Mouse (Mus musculus): ENCODE measurements around the gene Nipa1. TPM values are rescaled to one million over a fixed set of nuclear protein-coding genes. Genes with fewer than 3 reads are reported as not detected.

The Nipa1 gene
- polyA plus RNA-seq, 1 experiment from 2014 or later: 8.9 TPM

- Histone ChIP-seq H3K27me3 (ENCODE audit: low read depth, poor library complexity, severe bottlenecking) (no peaks in the 10 kb centered on the region), H3K4me3 (no peak overlapping the region), H3K9me3 (replicated peaks) (peaks cover 2% of the 10 kb centered on the region; the same call in 1 of the 2 replicates), H3K27ac (replicated peaks) (no peak overlapping the region), H3K36me3 (peaks cover 52% of the 10 kb centered on the region), H3K4me1 (peaks cover 23% of the 10 kb centered on the region)
- 96% methylated on average over 3 of the region's 3 CpGs for WGBS
- no peak for DNase-seq (ENCODE audit: low spot score)
Measured at GRCm38 (mm10) chr7:55959801-55960200, 60.0 kb downstream of the Nipa1 start.

GRCm38 (mm10) chr7:55957916-55958315, 61.8 kb downstream of the Nipa1 start:
- no peaks in the 10 kb centered on the region for H3K27me3 ChIP-seq (ENCODE audit: low read depth, poor library complexity, severe bottlenecking)
- H3K36me3 ChIP-seq: peaks cover 64% of the 10 kb centered on the region
- H3K27ac ChIP-seq (replicated peaks): no peak overlapping the region
- peaks cover 13% of the 10 kb centered on the region; the same call in 1 of the 2 replicates for H3K9me3 ChIP-seq (replicated peaks)
- 97% methylated on average over 4 of the region's 4 CpGs for WGBS
- no peak for DNase-seq (ENCODE audit: low spot score)
- H3K4me3 ChIP-seq: no peak overlapping the region
- H3K4me1 ChIP-seq: peaks cover 15% of the 10 kb centered on the region

- Histone ChIP-seq H3K4me1 (peaks cover 12% of the 10 kb centered on the region), H3K36me3 (peaks cover 64% of the 10 kb centered on the region), H3K4me3 (no peak overlapping the region), H3K27me3 (ENCODE audit: low read depth, poor library complexity, severe bottlenecking) (no peaks in the 10 kb centered on the region), H3K9me3 (replicated peaks) (peaks cover 13% of the 10 kb centered on the region; the same call in 1 of the 2 replicates), H3K27ac (replicated peaks) (no peak overlapping the region)
- no peak for DNase-seq (ENCODE audit: low spot score)
- 94% methylated on average over 3 of the region's 3 CpGs for WGBS
Measured at GRCm38 (mm10) chr7:55957178-55957577, 62.6 kb downstream of the Nipa1 start.

- H3K27me3 ChIP-seq (ENCODE audit: low read depth, poor library complexity, severe bottlenecking): no peaks in the 10 kb centered on the region
- no peak overlapping the region for H3K4me3 ChIP-seq
Measured at GRCm38 (mm10) chr7:55956054-55956453, 63.7 kb downstream of the Nipa1 start.

GRCm38 (mm10) chr7:55938341-55938740, 81.4 kb downstream of the Nipa1 start:
- no peaks in the 10 kb centered on the region for H3K9me3 ChIP-seq (replicated peaks)
- H3K4me1 ChIP-seq: no peaks in the 10 kb centered on the region
- peaks cover 40% of the 10 kb centered on the region for H3K36me3 ChIP-seq
- H3K27ac ChIP-seq (replicated peaks): no peak overlapping the region
- H3K27me3 ChIP-seq (ENCODE audit: low read depth, poor library complexity, severe bottlenecking): no peaks in the 10 kb centered on the region
- no peak for DNase-seq (ENCODE audit: low spot score)
- WGBS: 94% methylated on average over 4 of the region's 4 CpGs
- H3K4me3 ChIP-seq: no peak overlapping the region

More at GRCm38 (mm10) chr7:55956054-55956453, 63.7 kb downstream of the Nipa1 start:
- no peak for DNase-seq (ENCODE audit: low spot score)
- Histone ChIP-seq H3K36me3 (peaks cover 64% of the 10 kb centered on the region), H3K9me3 (replicated peaks) (peaks cover 13% of the 10 kb centered on the region; the same call in 1 of the 2 replicates), H3K27ac (replicated peaks) (no peak overlapping the region), H3K4me1 (peaks cover 6% of the 10 kb centered on the region)
- WGBS: 98% methylated on average over 2 of the region's 2 CpGs

GRCm38 (mm10) chr7:55935025-55935424, 84.7 kb downstream of the Nipa1 start:
- H3K4me1 ChIP-seq: no peaks in the 10 kb centered on the region
- H3K27ac ChIP-seq (replicated peaks): no peak overlapping the region
- H3K9me3 ChIP-seq (replicated peaks): no peaks in the 10 kb centered on the region
- peaks cover 48% of the 10 kb centered on the region for H3K36me3 ChIP-seq
- H3K27me3 ChIP-seq (ENCODE audit: low read depth, poor library complexity, severe bottlenecking): no peaks in the 10 kb centered on the region
- no peak for DNase-seq (ENCODE audit: low spot score)
- 95% methylated on average over 2 of the region's 2 CpGs for WGBS
- H3K4me3 ChIP-seq: no peak overlapping the region

GRCm38 (mm10) chr7:55928649-55929048, 91.1 kb downstream of the Nipa1 start:
- Histone ChIP-seq H3K4me1 (no peaks in the 10 kb centered on the region), H3K9me3 (replicated peaks) (no peaks in the 10 kb centered on the region), H3K4me3 (no peak overlapping the region), H3K36me3 (peaks cover 90% of the 10 kb centered on the region), H3K27me3 (ENCODE audit: low read depth, poor library complexity, severe bottlenecking) (no peaks in the 10 kb centered on the region), H3K27ac (replicated peaks) (no peak overlapping the region)
- DNase-seq (ENCODE audit: low spot score): no peak
- 93% methylated on average over 2 of the region's 2 CpGs for WGBS

Other genes with a start within 250 kb of the Nipa1 start
- gene Tubgcp5, start 225.8 kb downstream of the Nipa1 start, polyA plus RNA-seq (2016; fragmentation: Nextera tagmentation; extraction: Ambion mirVana): 33.1 and 37.4 TPM in 2 replicates
- gene Cyfip1, start 178.2 kb downstream of the Nipa1 start, polyA plus RNA-seq (2016; fragmentation: Nextera tagmentation; extraction: Ambion mirVana): 79.2 and 83.5 TPM in 2 replicates
- gene Nipa2, start 57.5 kb downstream of the Nipa1 start, polyA plus RNA-seq (2016; fragmentation: Nextera tagmentation; extraction: Ambion mirVana): 37.5 and 39.5 TPM in 2 replicates
- gene Herc2, start 30.2 kb upstream of the Nipa1 start, polyA plus RNA-seq (2016; fragmentation: Nextera tagmentation; extraction: Ambion mirVana): 19.9 and 23.5 TPM in 2 replicates
- gene Oca2, start 219.8 kb upstream of the Nipa1 start, polyA plus RNA-seq (2016; fragmentation: Nextera tagmentation; extraction: Ambion mirVana): 0.24 and 0.73 TPM in 2 replicates